Comparison of ENCODE assay signal across 11 mouse cellular contexts in the genomic region with DNA sequence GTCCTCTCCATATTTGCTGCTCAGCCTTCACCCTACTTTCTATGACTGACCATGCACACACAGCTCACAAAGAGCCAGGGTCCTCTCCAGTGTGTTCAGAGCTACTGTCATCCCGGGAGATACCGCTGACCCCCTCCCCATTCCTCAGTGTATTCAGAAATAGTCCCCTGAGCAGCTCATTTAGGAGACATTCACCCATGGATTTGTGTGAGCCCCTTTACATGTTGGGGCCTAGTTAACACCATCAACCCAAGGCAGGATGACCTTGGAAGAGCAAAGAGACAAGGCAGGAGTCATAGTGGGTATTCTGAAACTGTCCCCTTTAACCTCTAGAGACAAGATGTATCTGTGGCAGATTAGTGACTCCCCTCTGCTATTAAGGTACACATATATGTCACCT.
DNase-seq lines count a peak whose midpoint lies in the region; ATAC-seq and TF ChIP-seq lines count a peak whose summit lies in the region.
"Had no signal": no experiment of that assay in that cellular context is flagged by ENCODE, and none has a peak within 500 bp of the region (broad histone marks: within the 10 kb centered on the region; RNA-seq: fewer than 3 reads in every experiment).

No protein-coding gene starts in this region.

- H3K9me3 ChIP-seq in forebrain, embryonic 15.5 days: no peaks in the 10 kb centered on the region
- no peaks in the 10 kb centered on the region for H3K9me3 ChIP-seq in forebrain, embryonic 11.5 days (ENCODE audit: control insufficient read depth, low read length)
- H3K9me3 ChIP-seq in hindbrain, embryonic 13.5 days: no peaks in the 10 kb centered on the region
- no peaks in the 10 kb centered on the region for H3K9me3 ChIP-seq in liver, embryonic 15.5 days (replicated peaks)
- H3K9me3 ChIP-seq: forebrain, embryonic 13.5 days had no signal

- 92% methylated on average over 2 of the region's 2 CpGs for WGBS in forebrain, embryonic 15.5 days
- 93% methylated on average over 2 of the region's 2 CpGs for WGBS in forebrain, embryonic 11.5 days
- 92% methylated on average over 2 of the region's 2 CpGs for WGBS in hindbrain, embryonic 13.5 days
- WGBS in liver, embryonic 15.5 days (ENCODE audit: insufficient replicate concordance): 62% methylated on average over 2 of the region's 2 CpGs

- no peak for DNase-seq in forebrain, embryonic 11.5 days (ENCODE audit: low spot score)
- DNase-seq in layer of hippocampus, adult 2 months (ENCODE audit: low spot score in 2 of 2): no peak
- DNase-seq in layer of hippocampus, adult 8-10 months (ENCODE audit: low spot score in 2 of 2): no peak
- no peak for DNase-seq in frontal cortex, adult 2 months (ENCODE audit: extremely low spot score in 1 of 2, low spot score in 1 of 2)
- DNase-seq in layer of hippocampus, adult 9-11 months: no peak
- DNase-seq: cerebellum, adult 9-11 months; right cerebral cortex, adult 18-20 months had no signal

- no peak for ATAC-seq in forebrain, embryonic 15.5 days (replicated peaks)
- no peak for ATAC-seq in forebrain, embryonic 11.5 days (replicated peaks; ENCODE audit: low FRiP score)
- no peak for ATAC-seq in hindbrain, embryonic 13.5 days (ENCODE audit: low FRiP score)
- no peak for ATAC-seq in liver, embryonic 15.5 days (ENCODE audit: insufficient read depth)
- ATAC-seq: forebrain, embryonic 13.5 days had no signal

- no peak overlapping the region for H3K9ac ChIP-seq in forebrain, embryonic 15.5 days (replicated peaks)
- H3K9ac ChIP-seq in forebrain, embryonic 11.5 days (ENCODE audit: low read length): no peak overlapping the region
- no peak overlapping the region for H3K9ac ChIP-seq in hindbrain, embryonic 13.5 days
- no peak overlapping the region for H3K9ac ChIP-seq in liver, embryonic 15.5 days
- H3K9ac ChIP-seq: forebrain, embryonic 13.5 days had no signal

- no peak overlapping the region for H3K4me3 ChIP-seq in forebrain, embryonic 15.5 days
- no peak overlapping the region for H3K4me3 ChIP-seq in forebrain, embryonic 11.5 days (ENCODE audit: low read depth, low read length)
- H3K4me3 ChIP-seq in layer of hippocampus, adult 2 months: no peak overlapping the region
- no peak overlapping the region for H3K4me3 ChIP-seq in hindbrain, embryonic 13.5 days
- no peak overlapping the region for H3K4me3 ChIP-seq in liver, embryonic 15.5 days (replicated peaks)
- H3K4me3 ChIP-seq: forebrain, embryonic 13.5 days had no signal

- no peaks in the 10 kb centered on the region for H3K4me1 ChIP-seq in forebrain, embryonic 15.5 days
- 0 out of 2 replicates have a peak, but pooled peaks cover 2% of the 10 kb centered on the region for H3K4me1 ChIP-seq in forebrain, embryonic 11.5 days (replicated peaks; ENCODE audit: control insufficient read depth, insufficient read depth, low read length)
- H3K4me1 ChIP-seq in hindbrain, embryonic 13.5 days (replicated peaks): 0 out of 2 replicates have a peak, but pooled peaks cover 2% of the 10 kb centered on the region
- H3K4me1 ChIP-seq in liver, embryonic 15.5 days (replicated peaks): peaks cover 51% of the 10 kb centered on the region

- no peaks in the 10 kb centered on the region for H3K36me3 ChIP-seq in forebrain, embryonic 15.5 days
- H3K36me3 ChIP-seq in forebrain, embryonic 11.5 days (ENCODE audit: control insufficient read depth, insufficient read depth, low read length): no peaks in the 10 kb centered on the region
- no peaks in the 10 kb centered on the region for H3K36me3 ChIP-seq in hindbrain, embryonic 13.5 days
- H3K36me3 ChIP-seq in liver, embryonic 15.5 days (replicated peaks): no peaks in the 10 kb centered on the region

- 0 out of 2 replicates have a peak overlapping the region, but pooled peaks have one; percentile 19 for H3K27ac ChIP-seq in forebrain, embryonic 15.5 days (replicated peaks)
- H3K27ac ChIP-seq in forebrain, embryonic 11.5 days (ENCODE audit: low read depth, low read length): no peak overlapping the region
- peak overlapping the region; percentile 85; the same call in 1 of the 2 replicates for H3K27ac ChIP-seq in layer of hippocampus, adult 2 months
- peak overlapping the region; percentile 45; the same call in 1 of the 2 replicates for H3K27ac ChIP-seq in hindbrain, embryonic 13.5 days
- peak overlapping the region; percentile 74 for H3K27ac ChIP-seq in liver, embryonic 15.5 days (replicated peaks)
- H3K27ac ChIP-seq: forebrain, embryonic 13.5 days had no signal

- H3K27me3 ChIP-seq in forebrain, embryonic 15.5 days: no peaks in the 10 kb centered on the region
- no peaks in the 10 kb centered on the region for H3K27me3 ChIP-seq in forebrain, embryonic 11.5 days (ENCODE audit: control insufficient read depth, insufficient read depth, low read length)
- 0 out of 2 replicates have a peak, but pooled peaks cover 4% of the 10 kb centered on the region for H3K27me3 ChIP-seq in hindbrain, embryonic 13.5 days
- H3K27me3 ChIP-seq in liver, embryonic 15.5 days: no peaks in the 10 kb centered on the region; the same call in 1 of the 2 replicates
- H3K27me3 ChIP-seq: forebrain, embryonic 13.5 days had no signal

- H3K4me2 ChIP-seq in forebrain, embryonic 15.5 days (replicated peaks): no peak overlapping the region
- no peak overlapping the region for H3K4me2 ChIP-seq in forebrain, embryonic 11.5 days (ENCODE audit: low read depth, low read length, severe bottlenecking)
- H3K4me2 ChIP-seq in hindbrain, embryonic 13.5 days: no peak overlapping the region
- H3K4me2 ChIP-seq in liver, embryonic 15.5 days: no peak overlapping the region
- H3K4me2 ChIP-seq: forebrain, embryonic 13.5 days had no signal

- TF ChIP-seq CTCF in layer of hippocampus, adult 2 months (conservative IDR thresholded peaks at IDR 0.05): no peak
